Mouse (Mus musculus): ENCODE measurements at regions not wholly inside any gene's neighbourhood (a gene's known extent, or its start where the extent isn't known, plus 50 kb on each side); places are given as distances from the start of the nearest gene placed in this dataset.

- no peak overlapping the region for H3K4me3 ChIP-seq
- H3K9me3 ChIP-seq: no peaks in the 10 kb centered on the region
- 90% methylated on average over 5 of the region's 5 CpGs for WGBS
- peaks cover 3% of the 10 kb centered on the region for H3K4me1 ChIP-seq
- peak; percentile 10 for DNase-seq (ENCODE audit: low spot score)
- no peaks in the 10 kb centered on the region for H3K27me3 ChIP-seq (replicated peaks; ENCODE audit: low read depth, poor library complexity, severe bottlenecking)
- H3K36me3 ChIP-seq (replicated peaks): no peaks in the 10 kb centered on the region
- H3K27ac ChIP-seq (replicated peaks): no peak overlapping the region
Measured at GRCm38 (mm10) chr3:39888376-39888775, 642.7 kb upstream of the Intu start.

- Histone ChIP-seq H3K4me3 (no peak overlapping the region), H3K9me3 (no peaks in the 10 kb centered on the region), H3K27me3 (replicated peaks; ENCODE audit: low read depth, poor library complexity, severe bottlenecking) (no peaks in the 10 kb centered on the region), H3K27ac (replicated peaks) (no peak overlapping the region), H3K4me1 (peaks cover 3% of the 10 kb centered on the region), H3K36me3 (replicated peaks) (no peaks in the 10 kb centered on the region)
- 90% methylated on average over 2 of the region's 2 CpGs for WGBS
- no peak for DNase-seq (ENCODE audit: low spot score)
Measured at GRCm38 (mm10) chr3:39889222-39889621, 641.9 kb upstream of the Intu start.

- Histone ChIP-seq H3K4me3 (no peak overlapping the region), H3K27ac (replicated peaks) (no peak overlapping the region), H3K27me3 (replicated peaks; ENCODE audit: low read depth, poor library complexity, severe bottlenecking) (no peaks in the 10 kb centered on the region), H3K36me3 (replicated peaks) (no peaks in the 10 kb centered on the region), H3K9me3 (no peaks in the 10 kb centered on the region), H3K4me1 (no peaks in the 10 kb centered on the region)
- 61% methylated on average over 5 of the region's 5 CpGs for WGBS
- DNase-seq (ENCODE audit: low spot score): no peak
Measured at GRCm38 (mm10) chr3:39898961-39899360, 632.1 kb upstream of the Intu start.

GRCm38 (mm10) chr3:39900207-39900606 is 630.9 kb upstream of the Intu start:
- Histone ChIP-seq H3K27me3 (replicated peaks; ENCODE audit: low read depth, poor library complexity, severe bottlenecking) (no peaks in the 10 kb centered on the region), H3K4me1 (no peaks in the 10 kb centered on the region), H3K27ac (replicated peaks) (no peak overlapping the region), H3K4me3 (no peak overlapping the region), H3K9me3 (no peaks in the 10 kb centered on the region), H3K36me3 (replicated peaks) (no peaks in the 10 kb centered on the region)
- whole genome bisulfite sequencing: 62% methylated on average over 2 of the region's 2 CpGs
- DNase-seq (ENCODE audit: low spot score): no peak

GRCm38 (mm10) chr3:39904377-39904776 is 626.7 kb upstream of the Intu start:
- Histone ChIP-seq H3K4me1 (no peaks in the 10 kb centered on the region), H3K27me3 (replicated peaks; ENCODE audit: low read depth, poor library complexity, severe bottlenecking) (peaks cover 24% of the 10 kb centered on the region), H3K36me3 (replicated peaks) (no peaks in the 10 kb centered on the region), H3K4me3 (no peak overlapping the region), H3K27ac (replicated peaks) (no peak overlapping the region), H3K9me3 (no peaks in the 10 kb centered on the region)
- WGBS: 44% methylated on average over 3 of the region's 3 CpGs
- no peak for DNase-seq (ENCODE audit: low spot score)

- Histone ChIP-seq H3K9me3 (no peaks in the 10 kb centered on the region), H3K4me1 (no peaks in the 10 kb centered on the region), H3K36me3 (replicated peaks) (no peaks in the 10 kb centered on the region), H3K27ac (replicated peaks) (no peak overlapping the region), H3K27me3 (replicated peaks; ENCODE audit: low read depth, poor library complexity, severe bottlenecking) (peaks cover 47% of the 10 kb centered on the region), H3K4me3 (no peak overlapping the region)
- no peak for DNase-seq (ENCODE audit: low spot score)
- WGBS: 82% methylated on average over 4 of the region's 4 CpGs
Measured at GRCm38 (mm10) chr3:39908676-39909362, 622.3 kb upstream of the Intu start.

- no peak for DNase-seq (ENCODE audit: low spot score)
- Histone ChIP-seq H3K4me3 (no peak overlapping the region), H3K4me1 (no peaks in the 10 kb centered on the region), H3K27ac (replicated peaks) (no peak overlapping the region), H3K27me3 (replicated peaks; ENCODE audit: low read depth, poor library complexity, severe bottlenecking) (peaks cover 47% of the 10 kb centered on the region), H3K36me3 (replicated peaks) (no peaks in the 10 kb centered on the region), H3K9me3 (no peaks in the 10 kb centered on the region)
- 89% methylated on average over 1 of the region's 1 CpGs for whole genome bisulfite sequencing
Measured at GRCm38 (mm10) chr3:39909642-39910041, 621.4 kb upstream of the Intu start.

GRCm38 (mm10) chr3:39918601-39919000 is 612.5 kb upstream of the Intu start:
- H3K4me3 ChIP-seq: no peak overlapping the region
- no peaks in the 10 kb centered on the region for H3K36me3 ChIP-seq (replicated peaks)
- H3K9me3 ChIP-seq: no peaks in the 10 kb centered on the region
- peaks cover 41% of the 10 kb centered on the region for H3K27me3 ChIP-seq (replicated peaks; ENCODE audit: low read depth, poor library complexity, severe bottlenecking)
- no peaks in the 10 kb centered on the region for H3K4me1 ChIP-seq
- DNase-seq (ENCODE audit: low spot score): no peak
- H3K27ac ChIP-seq (replicated peaks): no peak overlapping the region
- WGBS: 66% methylated on average over 2 of the region's 2 CpGs

GRCm38 (mm10) chr3:39925436-39925835 is 605.6 kb upstream of the Intu start:
- no peaks in the 10 kb centered on the region for H3K36me3 ChIP-seq (replicated peaks)
- 84% methylated on average over 3 of the region's 3 CpGs for WGBS
- H3K27ac ChIP-seq (replicated peaks): no peak overlapping the region
- no peak overlapping the region for H3K4me3 ChIP-seq
- DNase-seq (ENCODE audit: low spot score): no peak
- no peaks in the 10 kb centered on the region for H3K9me3 ChIP-seq
- H3K27me3 ChIP-seq (replicated peaks; ENCODE audit: low read depth, poor library complexity, severe bottlenecking): peaks cover 54% of the 10 kb centered on the region
- H3K4me1 ChIP-seq: peaks cover 9% of the 10 kb centered on the region

GRCm38 (mm10) chr3:39928421-39928820 is 602.7 kb upstream of the Intu start:
- Histone ChIP-seq H3K27ac (replicated peaks) (no peak overlapping the region), H3K36me3 (replicated peaks) (no peaks in the 10 kb centered on the region), H3K4me3 (no peak overlapping the region), H3K4me1 (peaks cover 9% of the 10 kb centered on the region), H3K27me3 (replicated peaks; ENCODE audit: low read depth, poor library complexity, severe bottlenecking) (peaks cover 31% of the 10 kb centered on the region), H3K9me3 (no peaks in the 10 kb centered on the region)
- DNase-seq (ENCODE audit: low spot score): no peak
- 89% methylated on average over 2 of the region's 2 CpGs for WGBS

- no peak overlapping the region for H3K27ac ChIP-seq (replicated peaks)
- no peaks in the 10 kb centered on the region for H3K27me3 ChIP-seq (replicated peaks; ENCODE audit: low read depth, poor library complexity, severe bottlenecking)
- H3K36me3 ChIP-seq (replicated peaks): no peaks in the 10 kb centered on the region
- no peak for DNase-seq (ENCODE audit: low spot score)
- H3K4me1 ChIP-seq: no peaks in the 10 kb centered on the region
- H3K9me3 ChIP-seq: no peaks in the 10 kb centered on the region
- WGBS: 91% methylated on average over 3 of the region's 3 CpGs
- H3K4me3 ChIP-seq: no peak overlapping the region
Measured at GRCm38 (mm10) chr3:39933372-39933771, 597.7 kb upstream of the Intu start.

GRCm38 (mm10) chr3:39937719-39938278 is 593.3 kb upstream of the Intu start:
- Histone ChIP-seq H3K9me3 (no peaks in the 10 kb centered on the region), H3K36me3 (replicated peaks) (no peaks in the 10 kb centered on the region), H3K27me3 (replicated peaks; ENCODE audit: low read depth, poor library complexity, severe bottlenecking) (no peaks in the 10 kb centered on the region), H3K4me1 (no peaks in the 10 kb centered on the region), H3K27ac (replicated peaks) (no peak overlapping the region), H3K4me3 (no peak overlapping the region)
- WGBS: 90% methylated on average over 3 of the region's 3 CpGs
- DNase-seq (ENCODE audit: low spot score): no peak

- 89% methylated on average over 3 of the region's 3 CpGs for WGBS
- no peaks in the 10 kb centered on the region for H3K27me3 ChIP-seq (replicated peaks; ENCODE audit: low read depth, poor library complexity, severe bottlenecking)
- no peak overlapping the region for H3K27ac ChIP-seq (replicated peaks)
- no peak for DNase-seq (ENCODE audit: low spot score)
- H3K4me1 ChIP-seq: no peaks in the 10 kb centered on the region
- H3K4me3 ChIP-seq: no peak overlapping the region
- H3K9me3 ChIP-seq: no peaks in the 10 kb centered on the region
- H3K36me3 ChIP-seq (replicated peaks): no peaks in the 10 kb centered on the region
Measured at GRCm38 (mm10) chr3:39944581-39944980, 586.5 kb upstream of the Intu start.

All from embryonic facial prominence, embryonic 10.5 days (tissue).